Mouse (Mus musculus) kidney, embryonic 16.5 days (tissue): ENCODE data around the gene 2310007B03Rik. TPM values are rescaled to one million over a fixed set of nuclear protein-coding genes. Genes with fewer than 3 reads are reported as not detected.

Source experiments
- ATAC-seq: fragments of 200-750 bp; cut with Nextera tagmentation; 2 replicates; pipeline ENCODE4 v1.8.0; 2017; ENCODE audit warnings: moderate TSS enrichment; ENCODE audit not compliant: low FRiP score, low TSS enrichment
- H3K27ac ChIP-seq: fragments of 300-500 bp; sonication (generic); 2 replicates; pipeline ENCODE4 v1.5.1; 2014; ENCODE audit warnings: low read length
- H3K27me3 ChIP-seq: fragments of 300-500 bp; sonication (generic); 2 replicates; pipeline ENCODE4 v1.6.1; 2014; ENCODE audit warnings: low read length, control low read depth, mixed read lengths; ENCODE audit not compliant: insufficient read depth
- H3K36me3 ChIP-seq: fragments of 300-500 bp; sonication (generic); 2 replicates; pipeline ENCODE4 v1.6.1; 2014; ENCODE audit warnings: low read length, control low read depth, mixed read lengths; ENCODE audit not compliant: insufficient read depth
- H3K4me1 ChIP-seq: fragments of 300-500 bp; sonication (generic); 2 replicates; pipeline ENCODE4 v1.6.1; 2014; ENCODE audit warnings: low read length, control low read depth, mixed read lengths; ENCODE audit not compliant: insufficient read depth
- H3K4me2 ChIP-seq: fragments of 300-500 bp; sonication (generic); replicated peaks from 2 replicates; pipeline ENCODE4 v1.6.1; 2014; ENCODE audit warnings: low read depth, low read length
- H3K4me3 ChIP-seq: fragments of 300-500 bp; sonication (generic); 2 replicates; pipeline ENCODE4 v1.5.1; 2014; ENCODE audit warnings: mild to moderate bottlenecking, low read length
- H3K9ac ChIP-seq: fragments of 300-500 bp; sonication (generic); replicated peaks from 2 replicates; pipeline ENCODE4 v1.6.1; 2014; ENCODE audit warnings: low read length
- H3K9me3 ChIP-seq: fragments of 300-500 bp; sonication (generic); 2 replicates; pipeline ENCODE4 v1.6.1; 2016; ENCODE audit warnings: low read length, control low read depth
- WGBS: fragments of 180-500 bp; shearing (Covaris S2); extraction: QIAGEN DNeasy Blood & Tissue Kit; methylation state at CpG from one replicate; pipeline ENCODE4 v1.1.7; 2014; 5-methylcytosine and 5-hydroxymethylcytosine counted together
- polyA plus RNA-seq: library from polyadenylated mRNA; unstranded; fragments of >200 nt; fragmentation: Nextera tagmentation; extraction: Ambion mirVana; gene quantifications from 2 replicates; pipeline ENCODE4 v1.2.1, GENCODE M21; 2015

The 2310007B03Rik gene
- polyA plus RNA-seq, 1 experiment from 2014 or later = 2.2 TPM

GRCm38 (mm10) chr1:93118816-93119215 is 41.9 kb downstream of the 2310007B03Rik start:
- Histone ChIP-seq H3K4me2 (no peak overlapping the region), H3K27me3 (no peaks in the 10 kb centered on the region), H3K9me3 (no peaks in the 10 kb centered on the region), H3K9ac (no peak overlapping the region), H3K36me3 (no peaks in the 10 kb centered on the region), H3K4me1 (no peaks in the 10 kb centered on the region), H3K4me3 (no peak overlapping the region), H3K27ac (no peak overlapping the region)
- 48% methylated on average over 4 of the region's 4 CpGs for WGBS
- ATAC-seq = no peak

DNA sequence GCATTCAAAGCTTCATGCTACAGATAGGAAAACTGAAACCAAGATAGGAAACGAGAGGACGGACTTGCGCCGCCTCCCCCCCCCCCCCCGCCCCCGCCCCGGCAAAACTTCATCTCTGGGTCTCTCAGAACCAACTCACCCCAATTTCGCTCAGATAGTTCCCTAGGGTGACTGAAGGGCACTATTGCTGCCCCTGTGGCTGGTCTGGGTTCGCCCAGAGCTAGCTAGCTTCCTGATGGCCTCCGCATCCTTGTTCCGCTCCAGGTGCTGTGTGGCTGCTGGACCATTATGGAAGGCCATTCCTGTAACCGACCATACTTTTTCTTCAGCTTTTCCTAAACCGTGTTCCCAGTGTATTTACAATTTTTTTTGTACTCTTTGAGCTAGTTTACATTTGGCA is 45.3 kb downstream of the 2310007B03Rik start:
- 0 out of 2 replicates have a peak overlapping the region, but pooled peaks have one; percentile 20 for H3K9ac ChIP-seq
- WGBS = 23% methylated on average over 12 of the region's 13 CpGs
- H3K4me1 ChIP-seq = no peaks in the 10 kb centered on the region
- no peaks in the 10 kb centered on the region for H3K27me3 ChIP-seq
- H3K4me2 ChIP-seq = peak overlapping the region; percentile 52
- ATAC-seq = peak; percentile 75; the same call in 1 of the 2 replicates
- H3K27ac ChIP-seq = no peak overlapping the region
- H3K36me3 ChIP-seq = no peaks in the 10 kb centered on the region
- peak overlapping the region; percentile 28 for H3K4me3 ChIP-seq
- peaks cover 3% of the 10 kb centered on the region for H3K9me3 ChIP-seq

DNA sequence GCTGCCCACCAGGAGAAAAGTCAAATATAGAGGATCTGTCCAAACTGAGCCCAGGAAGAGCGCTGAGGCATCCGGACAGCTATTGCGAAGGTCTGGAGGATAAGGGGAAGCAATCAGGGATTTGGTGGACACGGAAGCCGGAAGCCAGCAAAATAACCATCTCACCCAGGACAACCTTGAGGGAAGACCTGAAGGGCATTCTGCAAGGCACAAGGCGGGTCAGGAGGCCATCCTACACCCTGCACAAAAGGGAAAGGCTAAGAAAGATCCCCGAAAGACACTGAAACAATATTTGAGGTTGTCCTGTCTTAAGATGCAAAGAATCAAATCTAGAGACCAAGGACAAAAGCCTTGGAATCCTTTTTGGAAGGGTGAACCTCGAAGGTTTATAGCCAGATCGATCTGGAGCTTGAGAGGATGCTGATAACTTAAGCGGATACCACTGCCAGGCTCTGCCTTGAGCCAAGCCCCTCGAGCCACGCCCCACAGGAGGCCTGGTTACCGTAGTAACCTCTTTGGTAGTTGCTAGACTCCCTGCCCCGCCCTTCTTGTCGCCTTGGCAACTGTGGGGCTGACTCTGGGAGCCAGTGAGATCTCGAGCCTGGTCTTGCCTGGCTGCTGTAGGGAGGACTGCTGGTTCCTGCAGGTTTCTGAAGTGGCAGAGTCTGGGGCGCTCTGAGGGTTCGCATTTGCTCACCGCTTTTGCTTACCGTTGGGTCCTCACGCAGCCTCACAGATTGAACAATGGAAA is 45.9 kb downstream of the 2310007B03Rik start:
- H3K27ac ChIP-seq = no peak overlapping the region
- no peaks in the 10 kb centered on the region for H3K36me3 ChIP-seq
- H3K27me3 ChIP-seq = no peaks in the 10 kb centered on the region
- H3K9me3 ChIP-seq = peaks cover 3% of the 10 kb centered on the region
- H3K4me2 ChIP-seq = peak overlapping the region; percentile 52
- H3K4me1 ChIP-seq = no peaks in the 10 kb centered on the region
- H3K9ac ChIP-seq = 0 out of 2 replicates have a peak overlapping the region, but pooled peaks have one; percentile 20
- WGBS = 28% methylated on average over 21 of the region's 21 CpGs
- peak overlapping the region; percentile 28 for H3K4me3 ChIP-seq
- peak; percentile 100 for ATAC-seq

DNA sequence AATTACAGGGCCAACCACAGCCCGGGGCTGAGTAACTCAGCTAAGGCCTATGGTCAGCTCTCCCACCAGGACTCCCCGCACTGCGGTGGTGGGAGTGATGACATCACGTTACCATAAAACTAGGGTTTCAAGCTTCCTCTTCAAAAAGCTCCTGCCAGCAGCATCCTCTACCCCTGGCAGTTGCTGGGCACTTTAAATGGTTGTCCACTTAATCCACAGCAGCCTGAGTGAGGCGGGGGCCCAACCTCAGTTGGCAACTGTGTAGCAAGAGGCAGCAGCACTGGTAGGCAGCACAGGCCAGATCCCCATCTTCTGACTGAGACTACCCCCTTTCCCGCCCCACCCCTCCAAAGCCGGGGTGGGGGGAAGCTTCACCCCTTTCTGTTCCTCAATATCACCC is 58.0 kb downstream of the 2310007B03Rik start:
- no peak for ATAC-seq
- WGBS = 45% methylated on average over 7 of the region's 7 CpGs
- Histone ChIP-seq H3K4me3 (no peak overlapping the region), H3K9me3 (no peaks in the 10 kb centered on the region), H3K27me3 (peaks cover 46% of the 10 kb centered on the region), H3K4me2 (no peak overlapping the region), H3K4me1 (peaks cover 20% of the 10 kb centered on the region), H3K9ac (no peak overlapping the region), H3K27ac (no peak overlapping the region), H3K36me3 (no peaks in the 10 kb centered on the region)

- H3K4me2 ChIP-seq = peak within 1 kb of the TSS; percentile 92
- H3K27ac ChIP-seq = no peak within 1 kb of the TSS
- peak within 1 kb of the TSS; percentile 59 for H3K9ac ChIP-seq
- under 1% methylated on average over 39 of the region's 39 CpGs for WGBS
- H3K4me1 ChIP-seq = peaks cover 20% of the 10 kb centered on the region
- H3K9me3 ChIP-seq = no peaks in the 10 kb centered on the region
- H3K4me3 ChIP-seq = peak within 1 kb of the TSS; percentile 56
- H3K27me3 ChIP-seq = peaks cover 48% of the 10 kb centered on the region
- ATAC-seq = peak; percentile 74
- H3K36me3 ChIP-seq = no peaks in the 10 kb centered on the region
These were observed 59.1 kb downstream of the 2310007B03Rik start, which contains the start of gene Kif1a for GRCm38 (mm10) chr1:93101571-93102061. Gene Kif1a, minus strand, starts transcription at chr1:93101951.

Other genes with a start within 250 kb of the 2310007B03Rik start
- gene Capn10, start 226.6 kb downstream of the 2310007B03Rik start, polyA plus RNA-seq = 42.8 and 44.8 TPM in 2 replicates
- gene Gpr35, start 210.1 kb downstream of the 2310007B03Rik start, polyA plus RNA-seq = 0.50 and 0.62 TPM in 2 replicates
- gene Aqp12, start 154.6 kb downstream of the 2310007B03Rik start, polyA plus RNA-seq = not detected in 2 replicates
- 7.4 and 11.6 TPM in 2 replicates for gene Kif1a, start 59.0 kb downstream of the 2310007B03Rik start, polyA plus RNA-seq
- 0.32 TPM in 1 of 2 replicates, not detected in the other for gene Agxt, start 25.7 kb downstream of the 2310007B03Rik start, polyA plus RNA-seq
- 0.22 and 0.34 TPM in 2 replicates for gene Crocc2, start 7.8 kb upstream of the 2310007B03Rik start, polyA plus RNA-seq
- gene Sned1, start 74.9 kb upstream of the 2310007B03Rik start, polyA plus RNA-seq = 9.5 and 11.1 TPM in 2 replicates
- gene Mterf4, start 145.0 kb upstream of the 2310007B03Rik start, polyA plus RNA-seq = 34.3 and 34.8 TPM in 2 replicates
- 54.5 and 54.9 TPM in 2 replicates for gene Ppp1r7, start 181.9 kb upstream of the 2310007B03Rik start, polyA plus RNA-seq
- 16.1 and 16.6 TPM in 2 replicates for gene Pask, start 182.5 kb upstream of the 2310007B03Rik start, polyA plus RNA-seq
- gene Ano7, start 213.0 kb upstream of the 2310007B03Rik start, polyA plus RNA-seq = 0.24 and 0.75 TPM in 2 replicates